Mouse (Mus musculus): ENCODE measurements at regions not wholly inside any gene's neighbourhood (a gene's known extent, or its start where the extent isn't known, plus 50 kb on each side); places are given as distances from the start of the nearest gene placed in this dataset.

- peak; percentile 92 for TF ChIP-seq CTCF (IDR thresholded peaks at IDR 0.05; ENCODE audit: low read depth, low read length)
- no peak for TF ChIP-seq POLR2A (IDR thresholded peaks at IDR 0.05; ENCODE audit: insufficient read depth, low read length)
- no peak for TF ChIP-seq EP300 (IDR thresholded peaks at IDR 0.05; ENCODE audit: insufficient read depth, low read depth, low read length)
Measured at GRCm38 (mm10) chr7:35879755-35880304, 77.0 kb upstream of the Zfp507 start.
